Mouse (Mus musculus) macrophage (primary cell): Measurements from ENCODE around the gene Wbp11. TPM values are rescaled to one million over a fixed set of nuclear protein-coding genes. Genes with fewer than 3 reads are reported as not detected.

ENCODE experiments used
- H3K27ac ChIP-seq: fragments of 350-480 bp; formaldehyde crosslinking; 2 replicates; pipeline ENCODE4 v1.9.0; 2021
- H3K36me3 ChIP-seq: fragments of 350-480 bp; formaldehyde crosslinking; 2 replicates; pipeline ENCODE4 v1.9.0; 2021; ENCODE audit errors: inconsistent target
- H3K4me3 ChIP-seq: fragments of 350-480 bp; formaldehyde crosslinking; 2 replicates; pipeline ENCODE4 v1.9.0; 2021; ENCODE audit errors: inconsistent target
- H3K79me2 ChIP-seq: fragments of 350-480 bp; formaldehyde crosslinking; 2 replicates; pipeline ENCODE4 v1.9.0; 2021; ENCODE audit errors: inconsistent target
- WGBS: methylation state at CpG from one replicate; pipeline ENCODE4 v1.1.7; 2026; ENCODE audit warnings: inconsistent platforms; ENCODE audit not compliant: missing documents; 5-methylcytosine and 5-hydroxymethylcytosine counted together
- polyA plus RNA-seq: library from polyadenylated mRNA; stranded (reverse); fragments of 250-400 nt; gene quantifications from 3 replicates; pipeline ENCODE4 v1.2.4, GENCODE M21; 2018; ENCODE audit warnings: inconsistent platforms

Gene Wbp11
- polyA plus RNA-seq, 1 experiment from 2014 or later = 198 TPM

GRCm38 (mm10) chr6:136776392-136776791, 51.6 kb downstream of the Wbp11 start:
- no peak overlapping the region for H3K27ac ChIP-seq
- H3K36me3 ChIP-seq = no peaks in the 10 kb centered on the region
- no peaks in the 10 kb centered on the region for H3K79me2 ChIP-seq
- 100% methylated on average over 1 of the region's 1 CpGs for WGBS
- no peak overlapping the region for H3K4me3 ChIP-seq

DNA sequence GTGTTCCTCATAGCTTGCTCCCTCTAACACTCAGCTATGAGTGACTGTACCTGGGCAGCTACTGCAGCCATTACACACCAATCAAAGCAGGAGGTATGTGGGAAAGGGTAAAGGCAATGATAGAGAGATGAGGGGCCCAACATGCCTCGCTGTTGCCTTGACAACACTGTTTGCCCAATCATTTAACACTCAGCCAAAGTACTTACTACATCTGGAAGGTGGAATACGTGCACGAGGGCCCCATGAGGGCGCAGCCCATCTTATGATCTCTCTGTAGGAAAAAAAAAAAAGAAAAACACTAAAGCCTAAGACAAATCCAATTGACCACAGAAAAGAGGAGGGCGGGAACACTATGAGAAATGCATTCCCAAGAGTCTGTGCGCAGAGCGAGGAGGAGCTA, 58.2 kb downstream of the Wbp11 start:
- no peak overlapping the region for H3K27ac ChIP-seq
- no peaks in the 10 kb centered on the region for H3K36me3 ChIP-seq
- no peak overlapping the region for H3K4me3 ChIP-seq
- WGBS = 85% methylated on average over 4 of the region's 7 CpGs
- no peaks in the 10 kb centered on the region for H3K79me2 ChIP-seq

GRCm38 (mm10) chr6:136769143-136769542, 58.9 kb downstream of the Wbp11 start:
- Histone ChIP-seq H3K27ac (no peak overlapping the region), H3K79me2 (no peaks in the 10 kb centered on the region), H3K36me3 (no peaks in the 10 kb centered on the region), H3K4me3 (no peak overlapping the region)
- WGBS = 88% methylated on average over 8 of the region's 8 CpGs

DNA sequence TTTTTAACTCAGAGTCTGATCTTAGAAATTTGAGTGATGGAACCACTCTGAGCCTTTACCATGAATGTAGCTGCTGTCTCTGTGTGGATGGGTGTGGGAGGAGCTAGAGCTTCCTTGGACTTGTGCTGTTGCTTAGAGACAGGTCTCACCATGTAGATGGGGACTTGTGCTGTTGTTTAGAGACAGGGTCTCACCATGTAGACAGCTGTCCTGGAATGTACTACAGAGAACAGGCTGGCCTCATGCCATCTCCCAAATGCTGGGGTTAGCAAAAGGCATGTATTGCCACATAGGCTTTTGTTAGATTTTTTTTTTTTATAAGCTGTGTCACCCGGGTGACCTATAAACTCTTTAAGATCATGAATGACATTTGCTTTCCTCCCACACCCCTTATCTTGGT, 64.1 kb downstream of the Wbp11 start:
- Histone ChIP-seq H3K4me3 (no peak overlapping the region), H3K79me2 (no peaks in the 10 kb centered on the region), H3K27ac (no peak overlapping the region), H3K36me3 (no peaks in the 10 kb centered on the region)
- 30% methylated on average over 1 of the region's 1 CpGs for WGBS

Other genes starting within 250 kb of the Wbp11 start
- gene Plbd1, start 166.3 kb downstream of the Wbp11 start, polyA plus RNA-seq = 1.4 to 4.8 TPM (median 4.0 TPM) in 3 replicates
- not detected in 3 replicates for gene Gucy2c, start 46.5 kb downstream of the Wbp11 start, polyA plus RNA-seq
- gene Hist4h4, start 23.8 kb downstream of the Wbp11 start, polyA plus RNA-seq = 0.07 TPM in 1 of 3 replicates, not detected in the others
- 13.7 to 65.7 TPM (median 49.0 TPM) in 3 replicates for gene H2afj, start 20.0 kb downstream of the Wbp11 start, polyA plus RNA-seq
- 1.6 to 2.4 TPM (median 1.8 TPM) in 3 replicates for gene BC049715, start 607 bp downstream of the Wbp11 start, polyA plus RNA-seq
- 0.19 to 0.33 TPM (median 0.20 TPM) in 3 replicates for gene Smco3, start 7.2 kb upstream of the Wbp11 start, polyA plus RNA-seq
- not detected in 3 replicates for gene Art4, start 29.5 kb upstream of the Wbp11 start, polyA plus RNA-seq
- gene Mgp, start 47.6 kb upstream of the Wbp11 start, polyA plus RNA-seq = not detected in 3 replicates
- gene Erp27, start 93.9 kb upstream of the Wbp11 start, polyA plus RNA-seq = 0.27 TPM in 1 of 3 replicates, not detected in the others
- gene Pde6h, start 95.6 kb upstream of the Wbp11 start, polyA plus RNA-seq = 0.10 to 0.50 TPM in 2 of 3 replicates, not detected in the other
- gene Arhgdib, start 113.7 kb upstream of the Wbp11 start, polyA plus RNA-seq = 620 to 1,090 TPM (median 743 TPM) in 3 replicates